Mouse (Mus musculus) heart, adult 2 months (tissue): ENCODE measurements around the gene Gpr55.

ENCODE experiments used
- CTCF ChIP-seq: fragments of 200-600 bp; IDR thresholded peaks from 2 replicates; pipeline ENCODE4 v1.8.1; 2022; ENCODE audit warnings: antibody characterized with exemption, mild to moderate bottlenecking, moderate library complexity
- POLR2A ChIP-seq: fragments of 200-500 bp; IDR thresholded peaks from 2 replicates; pipeline ENCODE4 v1.6.1; 2011; ENCODE audit warnings: mild to moderate bottlenecking, low read depth, low read length, control low read depth; ENCODE audit not compliant: insufficient read depth

GRCm38 (mm10) chr1:85928688-85929065 lies 32.1 kb downstream of the Gpr55 start:
- no peak for TF ChIP-seq CTCF
- TF ChIP-seq POLR2A: no peak
